Mouse (Mus musculus) ES-E14 (cell line): ENCODE measurements at regions not wholly inside any gene's neighbourhood (a gene's known extent, or its start where the extent isn't known, plus 50 kb on each side); places are given as distances from the start of the nearest gene placed in this dataset.

ENCODE experiments used
- DNase-seq: peaks from one replicate; pipeline ENCODE4 v3.0.0-alpha.2; 2013; ENCODE audit warnings: low read depth, low spot score
- H3K27ac ChIP-seq: 2 replicates; pipeline ENCODE4 v1.5.1; 2012; ENCODE audit warnings: low read depth, mild to moderate bottlenecking, low read length, moderate library complexity, mixed read lengths; ENCODE audit not compliant: poor library complexity, insufficient read depth, severe bottlenecking
- H3K36me3 ChIP-seq: 2 replicates; pipeline ENCODE4 v1.6.1; 2012; ENCODE audit warnings: mild to moderate bottlenecking, low read length, moderate library complexity, mixed read lengths; ENCODE audit not compliant: control insufficient read depth, poor library complexity, insufficient read depth, severe bottlenecking
- H3K4me1 ChIP-seq, 2 experiments: fragments of 150-350 bp in 1 of 2; sonication (generic) in 1 of 2; 2 replicates each; pipeline ENCODE4 v1.6.1; 2012; ENCODE audit warnings: low read length in 2 of 2, mild to moderate bottlenecking in 1 of 2, mixed read lengths in 1 of 2; ENCODE audit not compliant: control insufficient read depth in 2 of 2, insufficient read depth in 2 of 2, poor library complexity in 1 of 2
- H3K4me3 ChIP-seq, 2 experiments: fragments of 150-350 bp in 1 of 2; sonication (generic) in 1 of 2; 2 replicates each; pipeline ENCODE4 v1.5.1; 2012; ENCODE audit warnings: low read length in 2 of 2, low read depth in 1 of 2, mild to moderate bottlenecking in 1 of 2, mixed read lengths in 1 of 2; ENCODE audit not compliant: insufficient read depth in 1 of 2, poor library complexity in 1 of 2, severe bottlenecking in 1 of 2
- H3K9ac ChIP-seq: 2 replicates; pipeline ENCODE4 v1.6.1; 2012; ENCODE audit warnings: low read depth, mild to moderate bottlenecking, low read length, mixed read lengths; ENCODE audit not compliant: poor library complexity, insufficient read depth, severe bottlenecking
- H3K9me3 ChIP-seq: fragments of 150-350 bp; sonication (generic); 2 replicates; pipeline ENCODE4 v1.6.1; 2012; ENCODE audit warnings: low read depth, mild to moderate bottlenecking, low read length; ENCODE audit not compliant: control insufficient read depth, insufficient read depth
- CHD2 ChIP-seq: IDR thresholded peaks from 2 replicates; pipeline ENCODE4 v1.6.1; 2014; ENCODE audit warnings: mild to moderate bottlenecking, low read depth, low read length, inconsistent platforms
- HCFC1 ChIP-seq: IDR thresholded peaks from 2 replicates; pipeline ENCODE4 v1.6.1; 2012; ENCODE audit warnings: low read length, inconsistent platforms, borderline replicate concordance; ENCODE audit not compliant: insufficient read depth
- MAFK ChIP-seq: IDR thresholded peaks from 2 replicates; pipeline ENCODE4 v1.6.1; 2014; ENCODE audit warnings: mild to moderate bottlenecking, low read depth, low read length, inconsistent platforms; ENCODE audit not compliant: insufficient read depth
- ZC3H11A ChIP-seq: IDR thresholded peaks from 2 replicates; pipeline ENCODE4 v1.6.1; 2012; ENCODE audit warnings: low read depth, mild to moderate bottlenecking, inconsistent platforms, low read length, borderline replicate concordance
- ZNF384 ChIP-seq: IDR thresholded peaks from 2 replicates; pipeline ENCODE4 v1.6.1; 2012; ENCODE audit warnings: low read depth, low read length, inconsistent platforms
- in situ Hi-C, 2 experiments: fragments of 600-800 bp; cut with MboI; formaldehyde crosslinking; loops; one replicate each; pipeline ENCODE4 v1.15.1; 2025; ENCODE audit warnings: low sequenced_read_pairs in 2 of 2, inconsistent platforms in 1 of 2; ENCODE audit not compliant: unreplicated experiment in 2 of 2

DNA sequence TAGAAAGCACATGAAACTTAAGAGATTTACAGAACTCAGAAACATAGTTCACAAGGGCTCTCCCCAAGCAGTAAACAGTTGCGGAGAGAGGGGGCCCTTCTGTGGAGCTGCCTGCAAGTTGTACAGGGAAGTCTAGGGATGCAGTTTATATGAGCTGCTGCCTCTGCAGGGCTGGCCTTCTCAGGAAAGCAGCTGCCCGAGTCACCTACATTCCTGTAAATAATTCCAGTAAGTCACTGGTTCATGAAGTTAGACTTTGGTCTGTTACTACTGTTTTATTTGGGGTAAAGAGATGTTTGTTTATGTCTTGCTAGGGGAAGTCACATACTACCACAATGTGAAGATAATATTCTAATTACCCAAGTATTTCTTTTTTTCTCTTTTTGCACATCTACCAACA is 601.1 kb downstream of the Etnk1 start:
- Histone ChIP-seq H3K27ac (no peak overlapping the region), H3K36me3 (no peaks in the 10 kb centered on the region), H3K4me1 (no peaks in the 10 kb centered on the region), H3K4me3 (no peak overlapping the region), H3K9ac (no peak overlapping the region), H3K9me3 (no peaks in the 10 kb centered on the region)
- DNase-seq, result no peak
- in situ Hi-C loops, result no loop called here
- TF ChIP-seq ZNF384 (no peak), HCFC1 (no peak), ZC3H11A (no peak), MAFK (no peak), CHD2 (no peak)
